Mouse (Mus musculus) heart, adult 8-10 months (tissue): ENCODE results near the gene Mmrn1. TPM values are rescaled to one million over a fixed set of nuclear protein-coding genes. Genes with fewer than 3 reads are reported as not detected.

ENCODE experiments used
- DNase-seq: peaks from one replicate; pipeline ENCODE4 v3.0.0; 2022; ENCODE audit warnings: low spot score
- total RNA-seq, 4 experiments: library from RNA; stranded (reverse); gene quantifications; 2 replicates each; pipeline ENCODE4 v1.2.4; 2022

Mmrn1 gene
- total RNA-seq, 4 experiments from 2014 or later: 5.9 to 6.8 (median 6.2) TPM

DNA sequence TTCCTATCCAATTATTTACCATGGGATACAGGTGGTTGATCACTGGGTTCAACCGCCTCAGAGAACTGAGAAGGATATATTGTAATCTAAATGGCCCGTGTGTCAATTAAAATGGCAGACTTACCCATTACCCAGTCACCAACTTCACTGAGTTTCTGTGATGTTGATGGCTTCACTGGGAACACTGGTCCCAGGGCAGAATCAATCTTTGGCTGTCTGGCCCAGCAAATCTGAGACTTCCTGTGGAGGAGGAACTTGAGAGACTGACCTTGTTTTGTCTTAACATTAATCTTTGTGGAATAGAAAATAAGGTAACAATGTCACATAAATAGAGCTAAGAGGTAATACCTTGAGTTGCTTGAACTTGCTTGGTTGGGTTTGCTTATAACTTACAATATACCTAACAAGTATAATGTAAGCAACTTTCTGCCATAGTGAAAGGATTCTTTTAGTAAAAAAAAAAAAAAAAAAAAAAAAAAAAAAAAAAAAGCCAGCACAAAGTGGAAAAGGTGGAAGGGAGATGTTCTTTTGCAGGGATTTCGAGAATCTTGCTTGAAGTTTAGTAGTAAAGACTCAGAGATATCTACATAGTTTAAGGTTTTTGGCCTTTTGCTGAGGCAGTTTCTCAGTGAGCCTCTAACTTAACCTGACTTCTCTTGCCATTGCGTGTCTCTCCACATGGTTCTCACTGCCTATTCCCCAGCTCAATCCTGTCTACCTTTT lies 68.8 kb downstream of the Mmrn1 start:
- DNase-seq: no peak

DNA sequence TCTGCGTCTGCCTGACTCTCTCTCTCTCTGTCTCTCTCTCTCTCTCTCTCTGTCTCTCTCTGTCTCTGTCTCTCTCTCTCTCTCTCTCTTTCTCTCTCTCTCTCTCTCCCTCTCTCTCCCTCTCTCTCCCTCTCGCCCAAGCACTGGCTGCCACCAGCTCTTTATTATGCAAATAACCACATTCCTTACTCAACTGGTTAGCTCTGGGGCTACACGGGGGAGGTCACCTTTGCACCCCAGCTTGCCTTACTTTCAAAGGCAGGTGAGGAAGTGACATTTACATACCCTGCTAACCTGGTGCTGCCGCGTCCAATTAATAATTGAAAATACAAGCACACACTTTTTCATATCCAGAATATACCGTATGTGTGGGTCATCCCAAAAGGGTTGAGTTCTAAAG lies 69.3 kb downstream of the Mmrn1 start:
- DNase-seq: no peak

DNA sequence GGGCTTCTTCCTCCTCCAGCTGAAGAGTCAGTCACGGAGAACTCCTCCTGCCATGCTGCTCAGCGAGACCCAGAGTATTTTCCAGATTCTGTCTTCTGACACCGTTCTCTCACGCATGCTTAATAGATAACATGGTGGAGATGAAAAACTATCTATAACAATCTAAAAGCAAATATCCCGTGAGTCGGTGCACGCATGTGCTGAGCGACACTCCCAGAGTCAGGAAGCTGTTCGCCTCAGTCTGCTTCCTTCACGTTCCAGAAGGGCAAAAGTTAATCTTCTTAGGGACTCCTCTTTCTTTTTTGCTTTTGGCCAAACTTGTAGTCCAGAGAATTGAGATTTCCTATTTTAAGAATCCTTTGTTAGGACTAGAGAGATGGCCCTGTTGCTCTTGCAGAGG lies 69.7 kb downstream of the Mmrn1 start:
- no peak for DNase-seq

DNA sequence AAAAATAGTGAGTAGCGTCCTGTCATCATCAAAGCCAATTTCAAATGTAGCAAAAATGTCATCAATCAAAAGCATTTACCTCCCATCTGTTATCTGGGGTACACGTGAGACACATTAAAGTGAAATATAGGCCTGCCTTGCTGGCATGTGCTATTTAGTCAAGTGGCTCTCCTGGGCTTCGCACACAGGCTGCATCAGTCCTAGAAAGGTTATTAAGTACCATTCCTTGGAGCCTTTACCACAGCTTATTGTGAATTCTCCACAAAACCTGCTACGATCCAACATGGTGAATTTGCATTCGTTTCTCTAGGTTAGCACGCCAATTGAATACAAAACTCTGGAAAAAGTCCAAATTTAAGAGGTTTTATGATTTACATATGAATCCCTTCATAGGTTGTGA lies 70.8 kb downstream of the Mmrn1 start:
- DNase-seq: no peak

DNA sequence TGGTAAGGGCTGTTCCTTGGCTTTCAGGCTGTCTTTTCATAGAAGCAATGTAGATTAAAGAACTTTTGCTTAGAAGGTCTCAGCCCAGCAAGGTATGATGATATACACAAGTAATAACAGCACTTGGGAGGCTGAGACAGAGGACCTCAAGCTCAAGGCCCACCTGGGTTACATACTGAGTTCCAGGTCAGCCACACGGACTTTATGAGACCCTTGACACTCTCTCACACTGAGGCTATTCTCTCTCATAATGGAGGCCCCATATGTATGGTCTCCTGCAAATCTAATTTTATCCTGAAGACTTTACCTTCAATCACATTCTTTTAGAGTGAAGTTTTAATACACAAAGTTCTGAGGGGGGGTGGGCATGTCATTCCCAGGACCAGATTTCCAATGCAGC lies 71.6 kb downstream of the Mmrn1 start:
- DNase-seq: no peak

DNA sequence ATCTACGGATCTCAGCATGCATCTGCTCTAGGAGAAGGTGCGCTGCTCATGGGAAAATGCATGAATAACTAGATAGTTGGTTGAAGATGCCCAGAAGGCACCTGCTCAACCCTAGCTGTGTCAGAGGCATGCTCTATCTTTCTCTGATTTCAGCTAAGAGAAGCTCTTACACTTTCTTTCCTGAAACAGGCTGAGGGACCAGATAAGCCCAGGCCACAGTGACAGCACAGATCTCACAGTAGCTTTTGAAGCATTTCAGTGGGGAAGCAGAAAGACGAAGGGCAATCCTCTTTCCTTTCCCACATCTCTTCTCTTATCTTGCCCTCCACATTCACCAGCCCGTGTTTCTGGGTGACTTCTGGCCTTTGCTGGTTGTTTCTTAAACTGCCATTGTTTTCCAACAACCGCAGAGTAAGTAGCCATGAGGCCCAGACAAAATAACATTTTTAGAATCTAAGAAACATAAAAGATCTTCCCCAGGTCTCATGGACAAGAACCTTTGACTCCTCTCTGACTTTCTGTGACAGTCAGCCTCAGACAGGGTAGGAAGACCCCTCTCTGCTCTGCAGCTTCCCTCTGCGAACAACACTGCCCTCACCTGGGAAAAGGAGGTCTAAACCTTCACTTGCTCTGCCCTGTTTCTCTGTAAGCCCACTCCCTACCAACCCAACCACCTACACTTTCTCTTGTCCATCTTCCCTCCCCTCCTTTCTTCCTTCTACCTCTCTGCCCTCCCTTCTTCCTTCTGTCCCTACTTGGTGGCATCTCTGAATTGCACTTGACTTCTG lies 76.4 kb downstream of the Mmrn1 start:
- DNase-seq: no peak

DNA sequence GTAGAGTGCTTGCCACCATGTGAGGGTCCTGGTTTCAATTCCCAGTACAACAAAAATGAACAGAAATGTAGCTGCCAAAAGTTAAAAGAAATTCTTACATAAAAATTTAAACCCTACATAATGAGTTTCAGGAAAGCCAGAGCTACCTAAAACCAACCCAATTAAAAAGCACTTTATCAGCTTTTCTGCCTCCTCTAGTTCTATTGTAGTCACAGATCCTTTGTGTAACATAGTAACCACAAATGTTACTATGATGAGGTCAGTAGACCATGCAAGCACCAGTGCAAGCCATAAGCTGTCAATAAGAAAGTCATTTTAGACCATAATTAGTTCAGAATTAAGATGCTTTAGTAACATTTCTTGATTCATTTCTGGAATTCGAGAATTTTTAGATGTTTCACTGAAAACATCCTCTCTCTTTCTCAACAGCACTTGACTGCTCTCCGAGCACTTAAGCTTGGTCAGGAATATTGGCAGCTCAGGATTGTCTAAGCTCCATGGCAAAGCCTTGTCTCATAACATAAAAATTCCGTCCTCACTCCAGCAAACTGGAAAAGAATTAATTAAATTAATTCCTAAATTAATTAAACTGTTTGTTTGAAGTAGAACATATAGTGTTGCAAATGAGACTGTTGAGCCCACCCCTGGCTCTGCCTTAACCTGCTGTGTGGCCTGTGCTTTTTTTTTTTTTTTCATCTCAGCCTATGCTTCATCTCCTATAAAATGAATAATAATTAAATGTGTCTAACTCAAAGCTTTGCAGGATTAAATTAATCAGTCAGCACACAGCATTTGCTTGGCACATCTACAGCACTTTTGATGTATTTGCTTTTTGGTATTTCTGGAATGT lies 79.4 kb downstream of the Mmrn1 start:
- no peak for DNase-seq

DNA sequence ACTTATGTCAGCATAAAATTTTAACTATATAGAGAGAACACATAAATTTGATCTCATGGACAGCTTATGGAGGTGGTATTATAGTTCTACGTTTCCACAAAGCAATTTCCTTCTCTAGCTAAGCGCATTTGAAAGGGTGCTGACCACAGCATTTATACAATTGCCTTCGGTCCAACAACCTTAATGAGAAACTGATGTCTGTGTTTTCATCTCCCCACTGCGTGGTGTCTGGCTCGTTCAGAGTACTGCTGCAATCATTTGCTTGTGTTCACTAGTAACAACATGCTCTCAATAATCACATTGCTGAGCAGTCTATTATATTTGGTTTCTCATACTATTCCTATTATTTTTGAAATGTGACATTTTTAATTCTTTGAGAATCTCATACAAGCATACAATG lies 89.0 kb downstream of the Mmrn1 start:
- DNase-seq: no peak

DNA sequence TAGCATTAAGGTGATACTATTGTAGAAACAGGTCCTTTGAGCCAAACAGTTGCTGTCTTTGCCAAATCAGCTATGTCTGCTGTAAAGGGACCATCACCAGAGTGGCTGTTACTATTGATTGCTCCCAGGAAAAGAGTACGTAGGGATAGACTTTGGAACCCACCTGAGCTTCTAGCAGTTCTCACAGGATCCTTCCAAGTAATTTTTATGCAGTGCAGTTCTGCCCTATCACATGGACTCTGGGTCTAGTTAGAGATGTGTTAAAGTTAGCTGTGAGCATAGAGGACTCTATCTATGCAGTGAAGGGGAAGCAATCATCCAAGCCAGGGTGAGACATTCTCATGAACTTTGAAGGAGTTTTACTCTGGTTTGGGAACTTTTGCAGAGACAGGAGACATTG lies 94.9 kb downstream of the Mmrn1 start:
- no peak for DNase-seq

DNA sequence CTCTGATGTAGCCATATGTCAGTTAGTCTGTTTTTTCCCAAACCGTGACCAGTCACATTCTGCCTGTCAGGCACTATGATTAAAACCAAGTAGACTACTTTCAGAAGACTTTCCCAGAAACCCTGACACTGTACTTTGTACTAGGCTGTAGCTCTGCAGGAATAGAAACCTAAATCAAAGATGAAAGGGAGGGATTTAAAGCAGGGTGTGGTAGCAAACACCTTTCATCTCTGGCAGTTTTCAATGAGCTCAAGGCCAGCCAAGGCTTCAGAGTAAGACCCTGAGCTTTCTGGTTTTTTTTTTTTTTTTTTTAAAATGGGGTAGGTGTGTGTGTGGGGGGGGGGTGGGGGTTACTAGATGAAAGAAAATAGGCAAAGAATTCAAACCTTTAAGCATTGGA lies 96.2 kb downstream of the Mmrn1 start:
- DNase-seq: no peak

DNA sequence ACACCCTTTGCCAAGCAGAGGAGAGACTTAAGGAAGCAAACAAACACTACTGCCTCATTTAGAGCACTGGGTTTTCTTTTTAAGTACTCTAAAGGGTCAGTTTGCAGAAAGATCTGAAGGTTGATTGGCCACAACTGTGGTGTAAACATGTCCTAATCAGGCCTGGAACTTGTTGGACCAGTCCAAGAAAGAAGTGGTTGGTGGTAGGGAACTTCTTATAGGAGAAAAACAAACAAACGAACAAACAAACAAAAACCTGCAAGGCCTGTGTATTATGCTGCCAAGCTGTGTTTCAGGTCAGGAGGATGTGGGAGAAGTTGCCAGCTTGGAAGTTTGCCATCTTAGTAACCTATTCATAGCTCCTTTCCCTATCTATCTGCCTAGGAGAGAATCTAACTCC lies 108.5 kb downstream of the Mmrn1 start:
- DNase-seq: peak; percentile 3

Other genes with a start within 250 kb of the Mmrn1 start
- 10 to 100 TPM in 1 of 4 experiments, 1 to 10 TPM in 3; 4.1 to 21.8 (median 7.5) TPM for gene Snca, start 95.1 kb upstream of the Mmrn1 start, total RNA-seq